17 mouse cellular contexts compared by ENCODE assay signal in the genomic region with DNA sequence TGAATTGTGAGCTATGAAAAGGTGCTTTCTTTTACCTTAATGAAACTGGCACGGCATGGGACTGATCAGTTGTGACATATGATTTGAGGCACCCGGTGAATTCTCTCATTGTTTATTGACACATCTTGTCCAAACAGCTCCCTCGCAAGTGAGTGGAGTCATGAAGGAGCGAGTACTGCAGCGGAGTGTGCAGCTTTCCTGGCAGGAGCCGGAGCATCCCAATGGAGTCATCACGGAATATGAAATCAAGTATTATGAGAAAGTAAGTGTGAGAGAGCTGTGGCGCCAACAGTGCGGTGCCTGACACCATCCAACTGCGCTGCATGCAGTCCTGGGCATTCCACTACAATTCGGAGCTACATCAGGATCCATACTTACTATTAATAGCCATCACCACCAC.
A peak's percentile ranks its signal among the peaks of the same experiment; 100 is the strongest.
DNase-seq lines count a peak whose midpoint lies in the region; ATAC-seq lines count a peak whose summit lies in the region.
"Had no signal": no experiment of that assay in that cellular context is flagged by ENCODE, and none has a peak within 500 bp of the region (broad histone marks: within the 10 kb centered on the region; RNA-seq: fewer than 3 reads in every experiment).

No protein-coding gene starts in this region.

- H3K27me3 ChIP-seq in midbrain, embryonic 12.5 days: no peaks in the 10 kb centered on the region
- H3K27me3 ChIP-seq: heart, embryonic 15.5 days; limb, embryonic 12.5 days; megakaryocyte, embryonic 14.5 days had no signal

- no peak overlapping the region for H3K27ac ChIP-seq in midbrain, embryonic 12.5 days (replicated peaks)
- H3K27ac ChIP-seq: heart, embryonic 15.5 days; limb, embryonic 12.5 days had no signal

- H3K4me2 ChIP-seq in midbrain, embryonic 12.5 days (replicated peaks): no peak overlapping the region
- H3K4me2 ChIP-seq: heart, embryonic 15.5 days; limb, embryonic 12.5 days had no signal

- ATAC-seq in cerebellum, adult (ENCODE audit: insufficient number of reproducible peaks, low FRiP score, low TSS enrichment): no peak
- peak; percentile 56; the same call in 1 of the 2 replicates for ATAC-seq in midbrain, embryonic 12.5 days (ENCODE audit: low FRiP score, low read depth)
- ATAC-seq: intestine, postnatal 0 days had no signal

- no peaks in the 10 kb centered on the region for H3K9me3 ChIP-seq in midbrain, embryonic 12.5 days
- H3K9me3 ChIP-seq: heart, embryonic 15.5 days; limb, embryonic 12.5 days had no signal

- peak; percentile 29 to 36 for DNase-seq in cerebellum, postnatal 10 days
- peak; percentile 17 for DNase-seq in left cerebral cortex, postnatal 4 days
- DNase-seq in left cerebral cortex, adult 8-10 months (ENCODE audit: low spot score in 2 of 2): no peak
- peak; percentile 26 to 49 for DNase-seq in right cerebral cortex, postnatal 10 days (ENCODE audit: low spot score in 2 of 2)
- no peak for DNase-seq in testis, postnatal 10 days (ENCODE audit: low spot score)
- no peak for DNase-seq in urinary bladder, postnatal 25 days (ENCODE audit: low spot score)
- DNase-seq: embryo, embryonic 11 days; gastrocnemius, postnatal 25 days; kidney, postnatal 4 days; lung, adult 18-20 months had no signal

- intact Hi-C loops in left cerebral cortex, postnatal 4 days (cut with DNase I): loop anchor here (10.0 kb wide), 1 partner anchor 121 kb away; a partner anchor contains a TSS

- H3K9ac ChIP-seq in midbrain, embryonic 12.5 days (replicated peaks): no peak overlapping the region
- H3K9ac ChIP-seq: heart, embryonic 15.5 days; limb, embryonic 12.5 days had no signal

- peaks cover 7% of the 10 kb centered on the region for H3K4me1 ChIP-seq in midbrain, embryonic 12.5 days
- H3K4me1 ChIP-seq: megakaryocyte, embryonic 14.5 days had no signal

- no peak overlapping the region for H3K4me3 ChIP-seq in midbrain, embryonic 12.5 days
- H3K4me3 ChIP-seq: erythroblast, embryonic 14.5 days; heart, embryonic 15.5 days; limb, embryonic 12.5 days; megakaryocyte, embryonic 14.5 days had no signal

- H3K36me3 ChIP-seq in midbrain, embryonic 12.5 days: no peaks in the 10 kb centered on the region
- H3K36me3 ChIP-seq: heart, embryonic 15.5 days; limb, embryonic 12.5 days had no signal

- 72% methylated on average over 11 of the region's 11 CpGs for WGBS in midbrain, embryonic 12.5 days

Comparison
In these comparisons a context has a peak if more than half of its experiments do, and no peak if none do; other contexts are left out.
1. DNase-seq: peak in cerebellum, postnatal 10 days (2 of 2), left cerebral cortex, postnatal 4 days (single experiment) and right cerebral cortex, postnatal 10 days (2 of 2); none in left cerebral cortex, adult 8-10 months (0 of 2), testis, postnatal 10 days (single experiment) and urinary bladder, postnatal 25 days (single experiment).